Mouse (Mus musculus): ENCODE data around the gene Armh1.
A peak's percentile ranks its signal among the peaks of the same experiment; 100 is the strongest.
"Not testable (repeated sequence)": the region's sequence is repeated elsewhere in the genome, so short reads cannot be mapped to it uniquely, and the experiment has no call there.

The Armh1 gene

DNA sequence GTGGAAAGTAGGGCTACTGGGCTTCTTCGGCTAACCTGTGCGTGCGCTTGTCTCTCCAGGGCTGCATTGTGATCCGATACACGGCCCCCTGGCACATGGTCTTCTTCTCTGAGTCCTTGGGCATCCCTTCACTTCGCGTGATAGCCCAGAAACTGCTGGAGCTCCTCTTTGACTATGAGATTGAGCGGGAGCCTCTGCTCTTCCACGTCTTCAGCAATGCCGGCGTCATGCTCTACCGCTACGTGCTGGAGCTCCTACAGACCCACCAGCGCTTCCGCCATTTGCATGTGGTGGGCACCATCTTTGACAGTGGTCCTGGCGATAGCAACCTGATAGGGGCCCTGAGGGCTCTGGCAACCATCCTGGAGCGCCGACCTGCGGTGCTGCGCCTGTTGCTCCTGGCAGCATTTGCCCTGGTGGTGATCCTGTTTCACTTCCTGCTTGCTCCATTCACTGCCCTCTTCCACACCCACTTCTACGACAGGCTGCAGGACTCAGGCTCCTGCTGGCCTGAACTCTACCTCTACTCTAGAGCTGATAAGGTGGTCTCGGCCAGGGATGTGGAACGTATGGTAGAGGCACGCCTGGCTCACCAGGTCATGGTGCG is 16.0 kb upstream of the Armh1 start:
- no peak for DNase-seq (ENCODE audit: low read depth)

GRCm38 (mm10) chr4:117267284-117267683 is 15.4 kb upstream of the Armh1 start:
- DNase-seq (ENCODE audit: low read depth) = peak; percentile 88

DNA sequence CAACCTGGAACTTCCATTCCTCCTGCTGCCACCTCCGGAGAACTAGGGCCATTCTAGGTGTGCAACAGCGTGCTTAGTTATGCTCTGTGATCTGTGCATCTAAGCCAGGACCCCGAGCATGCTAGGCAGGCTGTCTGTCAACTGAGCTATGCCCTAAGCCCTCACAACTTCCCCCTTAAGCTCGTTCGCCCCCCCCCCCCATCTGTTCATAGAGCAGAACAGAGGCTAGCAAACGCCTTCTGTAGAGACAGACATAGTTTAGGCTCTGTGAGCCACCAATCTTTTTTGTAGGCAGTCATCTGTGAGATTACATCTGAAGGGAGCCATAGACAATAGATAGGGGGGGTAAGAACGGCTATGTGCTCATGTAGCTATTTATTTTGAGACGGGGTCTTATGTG is 11.1 kb upstream of the Armh1 start:
- no peak for DNase-seq (ENCODE audit: low read depth)

GRCm38 (mm10) chr4:117262101-117262913 is 10.4 kb upstream of the Armh1 start:
- no peak for DNase-seq (ENCODE audit: low read depth)

GRCm38 (mm10) chr4:117261222-117261621 is 9.3 kb upstream of the Armh1 start:
- no peak for DNase-seq (ENCODE audit: low read depth)

DNA sequence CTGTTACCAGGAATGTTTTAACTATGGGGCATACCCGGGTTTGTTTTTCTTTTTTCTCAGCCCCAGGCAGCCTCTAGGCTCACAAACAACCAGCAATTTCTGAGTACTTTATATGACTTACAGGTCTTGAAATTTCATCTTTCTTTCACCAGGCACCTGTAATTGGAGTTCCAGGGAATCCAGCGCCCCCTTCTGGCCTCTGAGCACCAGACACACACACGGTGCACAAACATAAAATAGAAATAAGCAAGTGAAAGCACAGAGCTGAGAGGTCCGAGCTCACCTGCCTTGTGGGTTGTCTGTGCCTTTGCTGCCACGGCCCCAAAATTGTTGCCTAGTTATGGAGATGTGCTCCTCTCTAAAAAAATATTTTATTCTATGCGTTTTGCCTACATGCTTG is 8.0 kb upstream of the Armh1 start:
- not testable (repeated sequence) for DNase-seq (ENCODE audit: low read depth)

DNA sequence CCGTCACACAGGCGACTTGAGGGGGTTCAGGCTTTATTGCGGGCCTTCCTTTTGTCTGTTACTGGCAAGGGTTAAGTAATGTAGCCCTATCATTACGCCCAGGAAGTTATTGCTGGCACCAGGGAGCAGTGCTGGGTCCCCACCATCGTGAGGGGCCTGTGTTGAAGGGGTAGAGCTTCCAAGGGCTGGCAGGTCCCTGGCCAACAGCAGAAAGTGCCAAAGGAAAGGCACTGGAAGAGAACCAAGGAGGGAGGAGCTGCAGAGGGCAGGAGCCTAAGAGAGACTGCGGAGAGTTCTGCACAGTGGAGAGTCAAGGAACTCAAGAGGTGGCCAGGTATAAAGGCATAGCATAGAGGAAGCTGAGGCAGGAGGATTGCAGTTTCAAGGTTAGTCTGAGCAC is 2.7 kb upstream of the Armh1 start:
- no peak for DNase-seq (ENCODE audit: low read depth)

DNA sequence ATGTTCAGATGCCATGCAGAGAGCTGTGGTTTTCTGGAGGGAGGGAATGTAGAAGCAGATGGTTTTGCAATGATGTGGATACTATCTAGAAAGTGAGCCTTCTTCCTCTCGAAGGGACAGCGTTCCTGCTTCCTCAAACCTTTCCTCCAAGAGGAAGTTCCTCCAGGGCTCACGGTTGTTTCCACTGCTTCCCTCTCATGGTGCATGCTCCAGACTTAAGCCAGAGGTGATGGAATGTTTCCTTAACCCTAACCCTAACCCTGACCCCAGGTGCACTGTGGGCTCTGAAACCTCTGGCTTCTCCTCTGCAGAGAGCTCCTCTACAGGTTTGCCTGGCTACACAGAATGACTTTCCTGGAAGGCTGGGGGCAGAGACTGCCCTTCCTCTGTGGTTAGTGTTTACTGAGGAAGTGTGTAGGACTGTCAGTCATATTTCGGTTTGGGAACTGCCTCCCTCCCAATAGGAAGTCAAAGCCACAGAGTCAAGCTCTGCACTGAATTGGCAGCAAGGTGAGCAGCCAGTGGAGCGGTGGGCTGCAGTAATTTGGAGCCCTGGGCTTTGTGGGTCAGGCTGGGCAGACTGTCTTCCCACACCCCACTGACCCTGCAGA is 2.2 kb upstream of the Armh1 start:
- DNase-seq (ENCODE audit: low read depth) = peak; percentile 33

- DNase-seq (ENCODE audit: low read depth) = peak; percentile 37
These were observed 1.5 kb upstream of the Armh1 start for GRCm38 (mm10) chr4:117253218-117254016.

GRCm38 (mm10) chr4:117252755-117253154 is 830 bp upstream of the Armh1 start:
- no peak for DNase-seq (ENCODE audit: low read depth)

DNA sequence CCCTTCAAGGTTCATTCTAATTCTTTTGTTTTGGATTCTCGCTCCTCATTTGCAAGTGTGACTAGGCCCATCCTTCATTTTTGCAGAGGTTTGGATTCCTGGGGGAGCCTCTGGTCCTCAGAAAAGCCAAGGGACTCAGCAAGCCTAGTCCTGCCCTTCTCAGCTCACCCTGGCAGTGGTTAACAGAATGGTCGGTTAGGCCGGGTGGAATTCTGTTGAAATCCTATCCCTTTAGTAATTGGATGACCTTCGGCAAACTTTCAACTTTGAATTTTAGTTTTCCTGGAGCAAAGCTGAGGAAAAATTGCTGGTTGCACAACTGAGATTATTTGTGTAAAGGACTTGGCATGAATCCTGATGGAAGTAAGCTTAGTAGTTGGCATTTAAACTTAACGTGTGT is 426 bp upstream of the Armh1 start:
- DNase-seq (ENCODE audit: low read depth) = peak; percentile 89

GRCm38 (mm10) chr4:117250982-117251381 is 943 bp downstream of the Armh1 start:
- DNase-seq (ENCODE audit: low read depth) = no peak

GRCm38 (mm10) chr4:117240867-117241266 is 11.1 kb downstream of the Armh1 start:
- no peak for DNase-seq (ENCODE audit: low read depth)

GRCm38 (mm10) chr4:117239153-117239552 is 12.8 kb downstream of the Armh1 start:
- no peak for DNase-seq (ENCODE audit: low read depth)

GRCm38 (mm10) chr4:117235822-117236221 is 16.1 kb downstream of the Armh1 start:
- DNase-seq (ENCODE audit: low read depth) = peak; percentile 57

GRCm38 (mm10) chr4:117234166-117234741 is 17.7 kb downstream of the Armh1 start:
- no peak for DNase-seq (ENCODE audit: low read depth)

DNA sequence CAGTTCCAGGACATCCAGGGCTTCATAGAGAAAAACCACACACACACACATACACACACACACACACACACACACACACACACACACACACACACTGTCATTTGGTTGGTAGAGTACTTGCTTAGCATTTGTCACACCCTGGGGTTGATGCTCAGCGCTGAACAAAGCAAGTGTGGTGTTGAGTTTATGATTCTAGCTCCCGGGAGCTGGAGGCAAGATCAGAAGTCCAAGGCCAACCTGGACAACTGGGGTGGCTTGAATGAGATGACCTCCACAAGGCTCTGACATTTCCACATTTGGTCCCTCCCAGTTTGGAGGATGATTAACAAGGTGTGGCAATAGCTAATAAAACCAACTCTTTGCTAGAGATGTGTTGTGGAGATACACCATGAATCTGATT is 20.7 kb downstream of the Armh1 start:
- no peak for DNase-seq (ENCODE audit: low read depth)

- no peak for DNase-seq (ENCODE audit: low read depth)
These were observed 21.6 kb downstream of the Armh1 start for GRCm38 (mm10) chr4:117230331-117230730.

GRCm38 (mm10) chr4:117229590-117229989 is 22.3 kb downstream of the Armh1 start:
- DNase-seq (ENCODE audit: low read depth) = no peak

DNA sequence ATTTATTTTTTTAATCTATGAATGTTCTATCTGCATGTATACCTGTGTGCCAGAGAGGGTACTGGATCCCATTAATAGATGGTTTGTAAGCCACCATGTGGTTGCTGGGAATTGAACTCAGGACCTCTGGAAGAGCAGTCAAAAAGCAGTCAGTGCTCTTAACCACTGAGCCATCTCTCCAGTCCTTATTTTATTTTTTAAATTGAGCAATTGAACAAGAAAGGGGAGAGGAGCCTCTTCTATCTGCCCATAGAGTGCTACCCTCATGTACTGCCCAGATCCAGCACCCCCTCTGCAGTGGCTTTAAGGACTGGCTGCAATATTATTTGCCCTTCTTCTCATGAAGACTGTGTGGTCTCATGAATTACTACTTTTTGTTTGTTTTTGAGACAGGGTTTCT is 26.7 kb downstream of the Armh1 start:
- no peak for DNase-seq (ENCODE audit: low read depth)

DNA sequence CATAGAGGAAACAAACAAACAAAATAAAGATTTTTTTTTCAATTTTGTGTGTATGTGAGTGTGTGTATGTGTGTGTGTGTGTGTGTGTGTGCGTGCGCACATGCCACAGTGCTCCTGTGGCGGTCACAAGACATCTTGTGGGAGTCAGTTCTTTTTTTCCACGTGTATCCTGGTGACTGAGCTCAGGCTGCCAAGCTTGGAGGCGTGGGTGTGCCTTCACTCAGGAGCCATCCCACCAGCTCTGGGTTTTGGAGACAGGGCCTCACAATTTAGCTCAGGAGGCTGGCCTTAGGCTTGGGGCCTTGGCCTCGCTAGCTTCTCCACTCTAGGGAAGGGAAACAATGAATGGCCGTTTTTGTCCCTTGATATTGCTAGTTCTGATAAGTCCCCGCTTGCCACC is 27.8 kb downstream of the Armh1 start:
- DNase-seq (ENCODE audit: low read depth) = no peak

DNA sequence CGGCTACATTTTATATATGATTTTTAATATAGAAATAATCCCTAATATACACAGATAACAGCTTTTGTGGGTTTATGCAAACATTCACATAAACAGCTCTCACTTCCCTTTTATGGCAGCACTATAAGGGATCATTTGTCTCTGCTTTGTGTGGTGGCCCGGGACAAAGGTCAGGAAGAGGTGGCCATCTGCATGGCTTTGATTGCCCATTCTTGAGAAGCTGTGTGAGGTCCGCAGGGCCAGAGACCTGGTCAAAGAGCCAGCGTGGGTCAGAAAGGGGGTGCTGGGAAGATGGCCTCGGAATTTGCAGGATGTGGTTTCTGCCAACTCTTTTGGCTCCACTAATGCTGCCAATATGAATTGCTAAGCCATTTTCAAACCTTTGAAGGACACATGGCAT is 28.9 kb downstream of the Armh1 start:
- no peak for DNase-seq (ENCODE audit: low read depth)
